Mouse (Mus musculus) stomach, postnatal 0 days (tissue): ENCODE data around the gene Gm45837.

Source experiments
- CTCF ChIP-seq: IDR thresholded peaks from 2 replicates; pipeline ENCODE4 v1.5.1; 2016; ENCODE audit warnings: antibody characterized with exemption, low read depth, mild to moderate bottlenecking, moderate library complexity
- EP300 ChIP-seq: optimal IDR thresholded peaks from 2 replicates; pipeline ENCODE3; 2016; ENCODE audit warnings: antibody characterized with exemption

DNA sequence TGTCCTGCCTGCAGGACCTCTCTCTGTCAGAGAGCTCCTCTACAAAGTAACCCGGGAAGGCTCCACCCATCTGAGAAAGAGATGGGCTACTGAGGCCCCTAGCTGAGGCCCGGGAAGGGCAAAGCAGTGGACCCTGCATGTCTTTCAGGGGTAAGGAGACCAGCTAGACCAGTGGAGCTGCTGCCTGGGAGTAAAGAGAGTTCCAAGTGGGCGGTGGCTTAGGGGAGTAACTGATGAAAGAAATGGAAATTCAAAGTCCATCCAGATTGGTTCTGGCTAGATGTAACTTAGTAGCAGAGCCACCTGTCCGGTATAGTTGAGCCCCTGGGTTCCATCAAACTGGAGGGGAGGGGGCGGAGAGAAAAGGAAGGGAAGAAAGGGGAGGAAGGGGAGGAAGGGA is 123.7 kb downstream of the Gm45837 start:
- TF ChIP-seq EP300 (no peak), CTCF (no peak)
